ENCODE assay signal across 30 mouse cellular contexts in genomic region chr3:90596810-90597209, GRCm38 (mm10). TPM values are rescaled to one million over a fixed set of nuclear protein-coding genes. Genes with fewer than 3 reads are reported as not detected.
DNase-seq lines count a peak whose midpoint lies in the region; ATAC-seq and TF ChIP-seq lines count a peak whose summit lies in the region.
"Had no signal": no experiment of that assay in that cellular context is flagged by ENCODE, and none has a peak within 500 bp of the region (broad histone marks: within the 10 kb centered on the region; RNA-seq: fewer than 3 reads in every experiment).

No protein-coding gene starts in this region.

- H3K4me2 ChIP-seq in intestine, postnatal 0 days (replicated peaks; ENCODE audit: low read depth): no peak overlapping the region
- H3K4me2 ChIP-seq: embryonic facial prominence, embryonic 12.5 days; forebrain, embryonic 13.5 days; forebrain, embryonic 15.5 days had no signal

- no peaks in the 10 kb centered on the region for H3K9me3 ChIP-seq in intestine, postnatal 0 days (ENCODE audit: control insufficient read depth)
- H3K9me3 ChIP-seq: embryonic facial prominence, embryonic 12.5 days; forebrain, embryonic 15.5 days; G1E had no signal

- ATAC-seq in intestine, postnatal 0 days: no peak
- ATAC-seq: activated CD4-positive, CD25-positive, alpha-beta regulatory T cell, adult 4 months; CD4-positive, CD25-positive, alpha-beta regulatory T cell, adult 4 months; forebrain, embryonic 13.5 days; forebrain, embryonic 15.5 days; forebrain, postnatal 0 days; Patski had no signal

- H3K9ac ChIP-seq in intestine, postnatal 0 days (ENCODE audit: low read depth, low read length): no peak overlapping the region
- H3K9ac ChIP-seq: embryonic facial prominence, embryonic 12.5 days; forebrain, embryonic 13.5 days; forebrain, embryonic 15.5 days; forebrain, postnatal 0 days had no signal

- no peaks in the 10 kb centered on the region for H3K4me1 ChIP-seq in intestine, postnatal 0 days (replicated peaks; ENCODE audit: control insufficient read depth, insufficient read depth, low read length)
- H3K4me1 ChIP-seq: forebrain, embryonic 13.5 days; forebrain, embryonic 15.5 days had no signal

- no peak for TF ChIP-seq CTCF in intestine, postnatal 0 days (IDR thresholded peaks at IDR 0.05; ENCODE audit: low read depth)

- no peak overlapping the region for H3K27ac ChIP-seq in intestine, postnatal 0 days (ENCODE audit: low read depth, low read length)
- H3K27ac ChIP-seq: embryonic facial prominence, embryonic 10.5 days; embryonic facial prominence, embryonic 12.5 days; forebrain, embryonic 13.5 days; forebrain, embryonic 15.5 days had no signal

- no peak overlapping the region for H3K4me3 ChIP-seq in intestine, postnatal 0 days (ENCODE audit: low read depth, low read length)
- H3K4me3 ChIP-seq: embryonic facial prominence, embryonic 10.5 days; embryonic facial prominence, embryonic 12.5 days; forebrain, embryonic 13.5 days; forebrain, embryonic 15.5 days had no signal

- WGBS in intestine, postnatal 0 days: 95% methylated on average over 6 of the region's 6 CpGs

- no peaks in the 10 kb centered on the region for H3K27me3 ChIP-seq in intestine, postnatal 0 days (replicated peaks; ENCODE audit: control insufficient read depth, insufficient read depth, low read length)
- H3K27me3 ChIP-seq: CH12.LX; embryonic facial prominence, embryonic 12.5 days; forebrain, embryonic 13.5 days; forebrain, embryonic 15.5 days; Patski had no signal

- peak; percentile 40 for DNase-seq in adrenal gland, postnatal 10 days
- no peak for DNase-seq in adrenal gland, postnatal 25 days
- DNase-seq in heart, adult 11 months: peak; percentile 94
- no peak for DNase-seq in heart, adult 8-10 months (ENCODE audit: low spot score)
- peak; percentile 7 for DNase-seq in urinary bladder, postnatal 14 days (ENCODE audit: low spot score)
- DNase-seq in urinary bladder, postnatal 4 days (ENCODE audit: low spot score in 2 of 2): no peak
- DNase-seq: adrenal gland, adult 2 months; adrenal gland, postnatal 14 days; B cell, adult 2 months; cerebellum, adult 11-12 months; cerebellum, adult 2 months; cerebellum, adult 9-10 months; cerebellum, postnatal 10 days; cerebellum, postnatal 25 days; forebrain, postnatal 0 days had no signal

- H3K36me3 ChIP-seq in intestine, postnatal 0 days (ENCODE audit: control insufficient read depth, insufficient read depth): no peaks in the 10 kb centered on the region
- H3K36me3 ChIP-seq: embryonic facial prominence, embryonic 10.5 days; embryonic facial prominence, embryonic 12.5 days; forebrain, embryonic 15.5 days; G1E had no signal

RNA-seq across cellular contexts. Expression of gene Gm42674, which starts 4.9 kb away (rescaled TPM):
- not detected for total RNA-seq in adrenal gland, postnatal 10 days (2021)
- not detected in 2 replicates for total RNA-seq in adrenal gland, postnatal 25 days (2021)
- total RNA-seq in heart, adult 8-10 months (2022): not detected
- polyA plus RNA-seq in intestine, postnatal 0 days (2015; fragmentation: Nextera tagmentation; extraction: Ambion mirVana): not detected in 2 replicates
- total RNA-seq: adrenal gland, adult 2 months; adrenal gland, postnatal 14 days; adrenal gland, postnatal 4 days; CH12.LX; forebrain, postnatal 0 days; G1E had no signal
- polyA plus RNA-seq: activated CD4-positive, CD25-positive, alpha-beta regulatory T cell, adult 4 months; adrenal gland, adult 2 months; brain, embryonic 14.5 days; CD4-positive, CD25-positive, alpha-beta regulatory T cell, adult 4 months; cerebellum, adult 2 months; cortical plate, adult 2 months; embryonic facial prominence, embryonic 10.5 days; embryonic facial prominence, embryonic 12.5 days; embryonic facial prominence, embryonic 14.5 days; forebrain, embryonic 11.5 days; forebrain, embryonic 13.5 days; forebrain, embryonic 15.5 days; forebrain, postnatal 0 days; G1E; Patski had no signal

RNA-seq across cellular contexts. Expression of gene S100a4, which starts 6.8 kb away (rescaled TPM):
- total RNA-seq in adrenal gland, postnatal 10 days (2021): 10 to 100 TPM; 16.9 to 18.5 TPM
- total RNA-seq in adrenal gland, postnatal 25 days (2021): 7.3 and 11.2 TPM in 2 replicates
- total RNA-seq in heart, adult 8-10 months (2022): 10 to 100 TPM in 2 of 4 experiments, 1 to 10 TPM in 2; 5.9 to 16.2 (median 9.5) TPM
- polyA plus RNA-seq in intestine, postnatal 0 days (2015; fragmentation: Nextera tagmentation; extraction: Ambion mirVana): 8.6 and 8.7 TPM in 2 replicates
- total RNA-seq: G1E had no signal
- polyA plus RNA-seq: G1E had no signal

RNA-seq across cellular contexts. Expression of gene S100a2, which starts 6.8 kb away (rescaled TPM):
- total RNA-seq in adrenal gland, postnatal 10 days (2021): not detected
- not detected in 2 replicates for total RNA-seq in adrenal gland, postnatal 25 days (2021)
- not detected for total RNA-seq in heart, adult 8-10 months (2022)
- not detected in 2 replicates for polyA plus RNA-seq in intestine, postnatal 0 days (2015; fragmentation: Nextera tagmentation; extraction: Ambion mirVana)
- total RNA-seq: adrenal gland, adult 2 months; adrenal gland, postnatal 14 days; adrenal gland, postnatal 4 days; CH12.LX; forebrain, postnatal 0 days; G1E had no signal
- polyA plus RNA-seq: activated CD4-positive, CD25-positive, alpha-beta regulatory T cell, adult 4 months; adrenal gland, adult 2 months; brain, embryonic 14.5 days; CD4-positive, CD25-positive, alpha-beta regulatory T cell, adult 4 months; cerebellum, adult 2 months; cortical plate, adult 2 months; embryonic facial prominence, embryonic 10.5 days; embryonic facial prominence, embryonic 12.5 days; embryonic facial prominence, embryonic 14.5 days; forebrain, embryonic 11.5 days; forebrain, embryonic 13.5 days; forebrain, embryonic 15.5 days; forebrain, postnatal 0 days; G1E; Patski had no signal

RNA-seq across cellular contexts. Expression of gene S100a5, which starts 11.5 kb away (rescaled TPM):
- not detected for total RNA-seq in adrenal gland, postnatal 10 days (2021)
- not detected in 2 replicates for total RNA-seq in adrenal gland, postnatal 25 days (2021)
- not detected for total RNA-seq in heart, adult 8-10 months (2022)
- 4.1 and 5.6 TPM in 2 replicates for polyA plus RNA-seq in intestine, postnatal 0 days (2015; fragmentation: Nextera tagmentation; extraction: Ambion mirVana)
- total RNA-seq: adrenal gland, adult 2 months; adrenal gland, postnatal 14 days; adrenal gland, postnatal 4 days; CH12.LX; forebrain, postnatal 0 days; G1E had no signal
- polyA plus RNA-seq: activated CD4-positive, CD25-positive, alpha-beta regulatory T cell, adult 4 months; adrenal gland, adult 2 months; brain, embryonic 14.5 days; CD4-positive, CD25-positive, alpha-beta regulatory T cell, adult 4 months; cerebellum, adult 2 months; cortical plate, adult 2 months; embryonic facial prominence, embryonic 10.5 days; forebrain, embryonic 11.5 days; forebrain, embryonic 13.5 days; forebrain, embryonic 15.5 days; forebrain, postnatal 0 days; G1E; Patski had no signal

RNA-seq across cellular contexts. Expression of gene S100a6, which starts 15.9 kb away (rescaled TPM):
- total RNA-seq in adrenal gland, postnatal 10 days (2021): 10 to 100 TPM; 72.2 to 82.8 TPM
- total RNA-seq in adrenal gland, postnatal 25 days (2021): 14.2 and 31.3 TPM in 2 replicates
- 10 to 100 TPM; 54.7 to 77.4 (median 69.0) TPM for total RNA-seq in heart, adult 8-10 months (2022)
- polyA plus RNA-seq in intestine, postnatal 0 days (2015; fragmentation: Nextera tagmentation; extraction: Ambion mirVana): 374 and 424 TPM in 2 replicates
- total RNA-seq: CH12.LX, G1E had no signal
- polyA plus RNA-seq: G1E had no signal

Comparison
In these comparisons a context has a peak if more than half of its experiments do, and no peak if none do; other contexts are left out.
1. DNase-seq: peak in adrenal gland, postnatal 10 days (single experiment), heart, adult 11 months (single experiment) and urinary bladder, postnatal 14 days (single experiment); none in adrenal gland, postnatal 25 days (single experiment), heart, adult 8-10 months (single experiment) and urinary bladder, postnatal 4 days (0 of 2).